Mouse (Mus musculus) stomach, embryonic 16.5 days (tissue): ENCODE results near the gene Notch2. TPM values are rescaled to one million over a fixed set of nuclear protein-coding genes. Genes with fewer than 3 reads are reported as not detected.

Source experiments
- ATAC-seq: fragments of 200-750 bp; cut with Nextera tagmentation; 2 replicates; pipeline ENCODE4 v1.8.0; 2017; ENCODE audit warnings: moderate number of reproducible peaks, moderate TSS enrichment; ENCODE audit not compliant: insufficient read depth, low FRiP score
- H3K27ac ChIP-seq: fragments of 300-500 bp; sonication (generic); 2 replicates; pipeline ENCODE4 v1.5.1; 2014; ENCODE audit warnings: low read length
- H3K27me3 ChIP-seq: fragments of 300-500 bp; sonication (generic); 2 replicates; pipeline ENCODE4 v1.6.1; 2014; ENCODE audit warnings: low read length, control low read depth, mixed read lengths; ENCODE audit not compliant: control insufficient read depth, insufficient read depth
- H3K36me3 ChIP-seq: fragments of 300-500 bp; sonication (generic); 2 replicates; pipeline ENCODE4 v1.6.1; 2014; ENCODE audit warnings: low read length; ENCODE audit not compliant: control insufficient read depth, insufficient read depth
- H3K4me1 ChIP-seq: fragments of 300-500 bp; sonication (generic); 2 replicates; pipeline ENCODE4 v1.6.1; 2014; ENCODE audit warnings: low read length, control low read depth, mixed read lengths; ENCODE audit not compliant: control insufficient read depth, insufficient read depth
- H3K4me2 ChIP-seq: fragments of 300-500 bp; sonication (generic); 2 replicates; pipeline ENCODE4 v1.6.1; 2014; ENCODE audit warnings: low read depth, low read length, mixed read lengths
- H3K4me3 ChIP-seq: fragments of 300-500 bp; sonication (generic); replicated peaks from 2 replicates; pipeline ENCODE4 v1.5.1; 2014; ENCODE audit warnings: mild to moderate bottlenecking, low read length
- H3K9ac ChIP-seq: fragments of 300-500 bp; sonication (generic); 2 replicates; pipeline ENCODE4 v1.6.1; 2014; ENCODE audit warnings: low read length
- H3K9me3 ChIP-seq: fragments of 300-500 bp; sonication (generic); replicated peaks from 2 replicates; pipeline ENCODE4 v1.6.1; 2016; ENCODE audit warnings: low read length, control low read depth; ENCODE audit not compliant: control insufficient read depth
- WGBS: fragments of 180-500 bp; shearing (Covaris S2); extraction: QIAGEN DNeasy Blood & Tissue Kit; methylation state at CpG from one replicate; pipeline ENCODE4 v1.1.7; 2014; 5-methylcytosine and 5-hydroxymethylcytosine counted together
- polyA plus RNA-seq: library from polyadenylated mRNA; unstranded; fragments of >200 nt; fragmentation: Nextera tagmentation; extraction: Ambion mirVana; gene quantifications from 2 replicates; pipeline ENCODE4 v1.2.1, GENCODE M21; 2015

The Notch2 gene
- polyA plus RNA-seq, 1 experiment from 2014 or later = 23.6 TPM

DNA sequence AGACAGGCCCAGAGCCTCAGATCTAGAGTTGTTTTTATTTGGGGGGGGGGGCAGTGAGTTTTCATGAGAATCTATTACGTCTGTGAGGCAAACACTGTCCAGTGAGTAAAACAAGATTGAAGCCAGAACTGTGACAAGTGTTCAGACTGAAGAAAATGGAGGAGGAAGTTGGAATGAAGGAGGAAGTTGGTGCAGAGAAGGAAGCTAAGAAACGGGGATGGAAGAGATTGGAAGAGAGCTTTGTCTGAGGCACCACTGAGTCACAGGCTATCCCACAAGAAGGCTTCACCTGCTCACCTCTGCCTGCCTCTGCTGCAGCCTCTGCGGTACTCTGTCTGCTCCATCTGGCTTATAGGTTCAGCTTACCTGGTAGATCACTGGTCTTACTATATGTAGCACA lies 74.2 kb downstream of the Notch2 start:
- Histone ChIP-seq H3K27ac (no peak overlapping the region), H3K4me2 (no peak overlapping the region), H3K9me3 (no peaks in the 10 kb centered on the region), H3K4me3 (no peak overlapping the region), H3K4me1 (peaks cover 32% of the 10 kb centered on the region), H3K27me3 (no peaks in the 10 kb centered on the region), H3K36me3 (0 out of 2 replicates have a peak, but pooled peaks cover 3% of the 10 kb centered on the region), H3K9ac (no peak overlapping the region)
- 76% methylated on average over 3 of the region's 3 CpGs for WGBS
- ATAC-seq = no peak

DNA sequence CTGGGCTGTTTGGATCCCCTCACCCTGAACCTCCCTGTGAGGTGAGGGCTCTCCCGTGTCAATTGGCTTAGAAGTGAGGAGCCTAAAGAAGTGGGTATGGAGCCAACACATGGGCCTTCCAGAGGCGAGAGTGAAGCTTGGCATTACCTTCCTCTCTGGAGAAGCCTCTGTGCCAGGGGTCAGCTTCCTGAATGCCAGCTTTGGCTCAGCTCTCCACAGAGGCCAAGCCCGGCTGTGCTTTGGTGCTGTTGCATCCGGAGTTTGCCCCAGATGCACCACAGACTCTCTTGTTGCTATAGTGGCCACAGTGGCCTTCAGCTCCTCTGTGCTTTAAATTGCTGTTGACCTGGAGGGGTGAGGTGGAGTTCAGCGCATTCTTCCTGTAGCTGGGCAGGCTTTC lies 76.4 kb downstream of the Notch2 start:
- Histone ChIP-seq H3K9ac (no peak overlapping the region), H3K27me3 (no peaks in the 10 kb centered on the region), H3K36me3 (no peaks in the 10 kb centered on the region), H3K9me3 (no peaks in the 10 kb centered on the region), H3K4me1 (peaks cover 38% of the 10 kb centered on the region), H3K27ac (peak overlapping the region; percentile 43; the same call in 1 of the 2 replicates), H3K4me2 (no peak overlapping the region), H3K4me3 (no peak overlapping the region)
- WGBS = 51% methylated on average over 5 of the region's 5 CpGs
- no peak for ATAC-seq

GRCm38 (mm10) chr3:98090129-98090528 lies 76.8 kb downstream of the Notch2 start:
- no peaks in the 10 kb centered on the region for H3K9me3 ChIP-seq
- H3K27ac ChIP-seq = peak overlapping the region; percentile 43; the same call in 1 of the 2 replicates
- no peak; the same call in 1 of the 2 replicates for ATAC-seq
- H3K27me3 ChIP-seq = no peaks in the 10 kb centered on the region
- no peak overlapping the region for H3K9ac ChIP-seq
- no peaks in the 10 kb centered on the region for H3K36me3 ChIP-seq
- no peak overlapping the region for H3K4me3 ChIP-seq
- no peak overlapping the region for H3K4me2 ChIP-seq
- WGBS = 57% methylated on average over 8 of the region's 8 CpGs
- peaks cover 41% of the 10 kb centered on the region for H3K4me1 ChIP-seq

- no peak overlapping the region for H3K4me3 ChIP-seq
- WGBS = 72% methylated on average over 10 of the region's 10 CpGs
- H3K27ac ChIP-seq = no peak overlapping the region
- no peak for ATAC-seq
- H3K9ac ChIP-seq = no peak overlapping the region
- H3K9me3 ChIP-seq = no peaks in the 10 kb centered on the region
- peaks cover 24% of the 10 kb centered on the region for H3K4me1 ChIP-seq
- H3K4me2 ChIP-seq = no peak overlapping the region
- no peaks in the 10 kb centered on the region for H3K36me3 ChIP-seq
- no peaks in the 10 kb centered on the region for H3K27me3 ChIP-seq
These were observed 79.5 kb downstream of the Notch2 start for GRCm38 (mm10) chr3:98092680-98093370.

GRCm38 (mm10) chr3:98093954-98094353 lies 80.6 kb downstream of the Notch2 start:
- H3K4me3 ChIP-seq = no peak overlapping the region
- H3K9ac ChIP-seq = no peak overlapping the region
- whole genome bisulfite sequencing = 71% methylated on average over 5 of the region's 5 CpGs
- ATAC-seq = no peak
- no peak overlapping the region for H3K4me2 ChIP-seq
- H3K27me3 ChIP-seq = no peaks in the 10 kb centered on the region
- H3K36me3 ChIP-seq = 0 out of 2 replicates have a peak, but pooled peaks cover 2% of the 10 kb centered on the region
- H3K4me1 ChIP-seq = peaks cover 24% of the 10 kb centered on the region
- H3K27ac ChIP-seq = no peak overlapping the region
- no peaks in the 10 kb centered on the region for H3K9me3 ChIP-seq

GRCm38 (mm10) chr3:98094629-98095583 lies 81.6 kb downstream of the Notch2 start:
- Histone ChIP-seq H3K27ac (peak overlapping the region; percentile 43), H3K27me3 (no peaks in the 10 kb centered on the region), H3K9me3 (no peaks in the 10 kb centered on the region), H3K36me3 (peaks cover 3% of the 10 kb centered on the region; the same call in 1 of the 2 replicates), H3K9ac (no peak overlapping the region), H3K4me3 (no peak overlapping the region), H3K4me2 (no peak overlapping the region), H3K4me1 (peaks cover 16% of the 10 kb centered on the region)
- WGBS = 41% methylated on average over 17 of the region's 17 CpGs
- ATAC-seq = no peak

GRCm38 (mm10) chr3:98096981-98097380 lies 83.7 kb downstream of the Notch2 start:
- H3K9me3 ChIP-seq = no peaks in the 10 kb centered on the region
- H3K4me3 ChIP-seq = no peak overlapping the region
- no peak overlapping the region for H3K27ac ChIP-seq
- no peaks in the 10 kb centered on the region for H3K27me3 ChIP-seq
- peaks cover 21% of the 10 kb centered on the region for H3K36me3 ChIP-seq
- H3K4me1 ChIP-seq = peaks cover 14% of the 10 kb centered on the region; the same call in 1 of the 2 replicates
- 98% methylated on average over 7 of the region's 7 CpGs for WGBS
- no peak for ATAC-seq
- H3K9ac ChIP-seq = no peak overlapping the region
- H3K4me2 ChIP-seq = no peak overlapping the region

DNA sequence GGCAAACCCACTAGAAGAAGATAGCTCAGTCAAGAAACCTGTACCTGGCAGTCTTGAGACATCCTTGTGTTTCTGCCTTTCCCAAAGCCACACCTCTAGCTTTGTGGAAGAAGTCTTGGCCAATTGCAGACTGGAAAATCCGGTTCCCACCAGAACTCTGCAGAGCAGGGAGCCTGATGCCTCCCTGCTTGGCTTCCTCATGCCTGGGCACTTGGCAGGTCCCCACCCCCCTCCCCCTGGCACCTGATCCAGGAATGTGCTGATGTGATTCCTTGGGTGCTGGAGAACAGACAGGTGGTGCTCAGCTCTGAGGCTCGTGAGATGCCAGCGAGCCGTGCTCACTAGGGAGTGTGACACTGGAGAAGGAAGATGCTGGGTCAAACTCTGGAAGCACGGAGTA lies 85.3 kb downstream of the Notch2 start:
- H3K9me3 ChIP-seq = peaks cover 10% of the 10 kb centered on the region
- peak; percentile 65 for ATAC-seq
- H3K9ac ChIP-seq = no peak overlapping the region
- no peaks in the 10 kb centered on the region for H3K27me3 ChIP-seq
- H3K4me2 ChIP-seq = no peak overlapping the region
- H3K36me3 ChIP-seq = peaks cover 38% of the 10 kb centered on the region
- WGBS = 70% methylated on average over 5 of the region's 5 CpGs
- peak overlapping the region; percentile 71; the same call in 1 of the 2 replicates for H3K27ac ChIP-seq
- peaks cover 12% of the 10 kb centered on the region; the same call in 1 of the 2 replicates for H3K4me1 ChIP-seq
- H3K4me3 ChIP-seq = no peak overlapping the region

DNA sequence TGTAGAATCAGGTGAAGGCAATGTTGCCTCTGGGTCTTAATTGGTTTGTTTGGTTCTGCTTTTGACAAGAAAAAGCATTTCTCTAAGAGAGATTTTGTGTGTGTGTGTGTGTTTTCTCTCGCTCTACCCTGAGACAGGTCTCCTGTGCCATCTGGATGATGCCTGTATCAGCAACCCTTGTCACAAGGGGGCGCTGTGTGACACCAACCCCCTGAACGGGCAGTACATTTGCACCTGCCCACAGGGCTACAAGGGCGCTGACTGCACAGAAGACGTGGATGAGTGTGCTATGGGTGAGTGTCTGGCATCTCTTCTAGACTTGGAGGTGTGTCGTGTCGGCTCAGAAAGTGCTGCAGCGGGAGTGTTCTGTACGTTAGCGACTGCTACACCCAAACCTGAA lies 86.0 kb downstream of the Notch2 start:
- Histone ChIP-seq H3K27ac (peak overlapping the region; percentile 71), H3K9ac (no peak overlapping the region), H3K4me2 (no peak overlapping the region), H3K4me1 (peaks cover 8% of the 10 kb centered on the region; the same call in 1 of the 2 replicates), H3K9me3 (peaks cover 10% of the 10 kb centered on the region), H3K4me3 (no peak overlapping the region), H3K36me3 (peaks cover 40% of the 10 kb centered on the region), H3K27me3 (no peaks in the 10 kb centered on the region)
- no peak for ATAC-seq
- 76% methylated on average over 10 of the region's 10 CpGs for WGBS
